In genomic region chr7:39553871-39554270, GRCm38 (mm10) we compare ENCODE assay signal across 12 mouse cellular contexts. TPM values are rescaled to one million over a fixed set of nuclear protein-coding genes. Genes with fewer than 3 reads are reported as not detected.
DNase-seq lines count a peak whose midpoint lies in the region; ATAC-seq and TF ChIP-seq lines count a peak whose summit lies in the region.
"Had no signal": no experiment of that assay in that cellular context is flagged by ENCODE, and none has a peak within 500 bp of the region (broad histone marks: within the 10 kb centered on the region; RNA-seq: fewer than 3 reads in every experiment).

No protein-coding gene starts in this region.

- dilution Hi-C loops in CH12.LX (cut with MboI; ENCODE audit: extremely low pct_ligation_motif_present, extremely low pct_unique_long_range_greater_than_20kb, low sequenced_read_pairs) = no loop called here

- no peak overlapping the region for H3K9ac ChIP-seq in lung, embryonic 14.5 days
- no peak overlapping the region; the same call in 1 of the 2 replicates for H3K9ac ChIP-seq in CH12.LX (ENCODE audit: insufficient read depth, low read depth)
- no peak overlapping the region for H3K9ac ChIP-seq in liver, embryonic 13.5 days
- H3K9ac ChIP-seq: forebrain, embryonic 15.5 days had no signal

- peaks cover 2% of the 10 kb centered on the region; the same call in 1 of the 2 replicates for H3K4me1 ChIP-seq in lung, embryonic 14.5 days (ENCODE audit: insufficient read depth)
- H3K4me1 ChIP-seq in CH12.LX (ENCODE audit: control insufficient read depth in 1 of 2, insufficient read depth in 2 of 2) = peaks cover 0 to 23% of the 10 kb centered on the region in 2 experiments; a peak in 2 of 4 replicates
- H3K4me1 ChIP-seq in liver, embryonic 13.5 days (replicated peaks) = peaks cover 17% of the 10 kb centered on the region

- H3K4me2 ChIP-seq in lung, embryonic 14.5 days = peak overlapping the region; percentile 66; the same call in 1 of the 2 replicates
- H3K4me2 ChIP-seq in CH12.LX (ENCODE audit: insufficient read depth, low read depth, poor library complexity, severe bottlenecking) = peak overlapping the region; percentile 81
- H3K4me2 ChIP-seq in liver, embryonic 13.5 days = peak overlapping the region; percentile 28; the same call in 1 of the 2 replicates

- no peaks in the 10 kb centered on the region for H3K9me3 ChIP-seq in lung, embryonic 14.5 days (ENCODE audit: low read depth, low read length)
- H3K9me3 ChIP-seq in CH12.LX (replicated peaks; ENCODE audit: low read length) = no peaks in the 10 kb centered on the region
- H3K9me3 ChIP-seq in liver, embryonic 13.5 days (replicated peaks) = no peaks in the 10 kb centered on the region
- H3K9me3 ChIP-seq: forebrain, embryonic 15.5 days had no signal

- in situ Hi-C loops in CH12.LX (cut with MboI; ENCODE audit: low pct_ligation_motif_present, low pct_unique_long_range_greater_than_20kb, low sequenced_read_pairs) = no loop called here

- TF ChIP-seq EP300 in CH12.LX (IDR thresholded peaks at IDR 0.05; ENCODE audit: low read length) = no peak

- H3K27ac ChIP-seq in gastrocnemius, adult 2 months = no peak overlapping the region; the same call in 1 of the 2 replicates
- no peak overlapping the region for H3K27ac ChIP-seq in lung, embryonic 14.5 days (ENCODE audit: low read depth)
- H3K27ac ChIP-seq in CH12.LX (ENCODE audit: insufficient read depth, low read depth) = no peak overlapping the region
- H3K27ac ChIP-seq in liver, embryonic 13.5 days = no peak overlapping the region
- H3K27ac ChIP-seq: forebrain, embryonic 15.5 days had no signal

- WGBS in lung, embryonic 14.5 days = 82% methylated on average over 4 of the region's 4 CpGs
- 74% methylated on average over 4 of the region's 4 CpGs for WGBS in liver, embryonic 13.5 days (ENCODE audit: insufficient replicate concordance)

- DNase-seq in gastrocnemius, adult 2 months = no peak
- no peak for DNase-seq in gastrocnemius, postnatal 36 days
- DNase-seq in lung, embryonic 14.5 days = no peak
- no peak for DNase-seq in lung, adult 18-20 months
- peak; percentile 12 for DNase-seq in CH12.LX (ENCODE audit: extremely low read depth)
- no peak for DNase-seq in liver, embryonic 13.5 days
- DNase-seq in cerebellum, adult 18-20 months = no peak
- DNase-seq: layer of hippocampus, postnatal 36 days; left cerebral cortex, postnatal 4 days; thymus, adult 2 months had no signal

- no peak for TF ChIP-seq RAD21 in CH12.LX (IDR thresholded peaks at IDR 0.05; ENCODE audit: low read depth, low read length)

- H3K4me3 ChIP-seq in gastrocnemius, adult 2 months = peak overlapping the region; percentile 90
- no peak overlapping the region for H3K4me3 ChIP-seq in lung, embryonic 14.5 days (ENCODE audit: low read depth, low read length)
- peak overlapping the region in 1 of 3 experiments; percentile 62 for H3K4me3 ChIP-seq in CH12.LX (replicated peaks in 1 of 3; ENCODE audit: low read depth in 2 of 3, low read length in 2 of 3, poor library complexity in 1 of 3)
- H3K4me3 ChIP-seq in liver, embryonic 13.5 days (replicated peaks) = no peak overlapping the region; the same call in 1 of the 2 replicates

- ATAC-seq in lung, embryonic 14.5 days (ENCODE audit: insufficient read depth) = no peak
- no peak for ATAC-seq in liver, embryonic 13.5 days (ENCODE audit: low read depth)
- ATAC-seq in cerebellum, adult (ENCODE audit: insufficient number of reproducible peaks, low FRiP score, low TSS enrichment) = no peak
- ATAC-seq: forebrain, embryonic 15.5 days had no signal

- no peaks in the 10 kb centered on the region for H3K27me3 ChIP-seq in lung, embryonic 14.5 days (ENCODE audit: insufficient read depth, low read length)
- H3K27me3 ChIP-seq in CH12.LX (replicated peaks) = no peaks in the 10 kb centered on the region
- no peaks in the 10 kb centered on the region for H3K27me3 ChIP-seq in liver, embryonic 13.5 days
- H3K27me3 ChIP-seq: forebrain, embryonic 15.5 days had no signal

- H3K36me3 ChIP-seq in lung, embryonic 14.5 days (ENCODE audit: insufficient read depth) = peaks cover 15% of the 10 kb centered on the region; the same call in 1 of the 2 replicates
- peaks cover 0 to 20% of the 10 kb centered on the region in 2 experiments for H3K36me3 ChIP-seq in CH12.LX (replicated peaks in 1 of 2; ENCODE audit: control insufficient read depth in 1 of 2, insufficient read depth in 1 of 2, low read length in 1 of 2)
- H3K36me3 ChIP-seq in liver, embryonic 13.5 days = peaks cover 12% of the 10 kb centered on the region

- intact Hi-C loops in gastrocnemius, adult 2 months (cut with DNase I) = loop anchor here (5.0 kb wide), 2 partner anchors 37 to 107 kb away; partner anchors contain the start of gene Zfp619
- intact Hi-C loops in gastrocnemius, postnatal 36 days (cut with DNase I) = loop anchor here (5.0 kb wide), 1 partner anchor 37 kb away; the partner anchor contains the start of gene Zfp619

- no peak for TF ChIP-seq POLR2A in CH12.LX (IDR thresholded peaks at IDR 0.05; ENCODE audit: low read depth, low read length)

- no peaks in the 10 kb centered on the region; the same call in 1 of the 2 replicates for H3K79me2 ChIP-seq in CH12.LX (replicated peaks; ENCODE audit: control insufficient read depth, extremely low read depth, insufficient read depth, poor library complexity, severe bottlenecking)

- no peak for TF ChIP-seq CTCF in gastrocnemius, adult 2 months (IDR thresholded peaks at IDR 0.05)
- no peak for TF ChIP-seq CTCF in lung, embryonic 14.5 days (IDR thresholded peaks at IDR 0.05; ENCODE audit: low read depth)
- no peak for TF ChIP-seq CTCF in CH12.LX (conservative IDR thresholded peaks at IDR 0.05 in 1 of 2, IDR thresholded peaks at IDR 0.05 in 1 of 2; ENCODE audit: low read depth in 2 of 2, low read length in 2 of 2)

TF ChIP-seq in CH12.LX, 34 proteins besides CTCF, POLR2A, EP300 and RAD21:
- TF ChIP-seq ETS1 (conservative IDR thresholded peaks at IDR 0.05; ENCODE audit: low read depth, low read length) (no peak), CHD1 (IDR thresholded peaks at IDR 0.05; ENCODE audit: low read depth, low read length) (no peak; the same call in 1 of the 2 replicates), USF2 (conservative IDR thresholded peaks at IDR 0.05; ENCODE audit: low read depth, low read length) (no peak), USF1 (IDR thresholded peaks at IDR 0.05; ENCODE audit: low read depth, low read length) (no peak), MAFK (IDR thresholded peaks at IDR 0.05; ENCODE audit: insufficient replicate concordance, low read length) (no peak), JUN (IDR thresholded peaks at IDR 0.05; ENCODE audit: insufficient read depth, low read depth, low read length) (no peak), NRF1 (IDR thresholded peaks at IDR 0.05; ENCODE audit: low read depth, low read length) (no peak), RCOR1 (conservative IDR thresholded peaks at IDR 0.05; ENCODE audit: low read depth, low read length) (no peak), MYC (IDR thresholded peaks at IDR 0.05; ENCODE audit: low read depth, low read length) (no peak), PAX5 (IDR thresholded peaks at IDR 0.05; ENCODE audit: low read length) (no peak), SIN3A (IDR thresholded peaks at IDR 0.05; ENCODE audit: low read length) (no peak), ZNF384 (IDR thresholded peaks at IDR 0.05; ENCODE audit: low read depth, low read length) (no peak), ZKSCAN1 (IDR thresholded peaks at IDR 0.05; ENCODE audit: borderline replicate concordance, low read depth, low read length) (no peak), ZMIZ1 (IDR thresholded peaks at IDR 0.05; ENCODE audit: low read depth, low read length) (no peak), HCFC1 (IDR thresholded peaks at IDR 0.05; ENCODE audit: low read depth, low read length) (no peak)

RNA-seq across cellular contexts. Expression of gene Zfp619, which starts 36.3 kb away (rescaled TPM):
- total RNA-seq in gastrocnemius, adult 2 months (2021) = 1 to 10 TPM; 1.2 to 1.5 TPM
- total RNA-seq in gastrocnemius, postnatal 36 days (2021) = 1 to 10 TPM in 1 of 2 experiments, under 1 TPM in 1; 0.94 to 1.3 TPM
- 3.0 and 4.1 TPM in 2 replicates for polyA plus RNA-seq in lung, embryonic 14.5 days (2014; fragmentation: Nextera tagmentation; extraction: Ambion mirVana)
- total RNA-seq in CH12.LX (2012; rRNA removed) (0.64 and 0.67 TPM in 2 replicates), CH12.LX (2014; rRNA removed) (1.3 and 1.4 TPM in 2 replicates)
- polyA plus RNA-seq in CH12.LX (2012; ENCODE audit: insufficient read length, low read depth) = 1.00 and 1.1 TPM in 2 replicates
- polyA plus RNA-seq in liver, embryonic 13.5 days (2015; fragmentation: Nextera tagmentation; extraction: Ambion mirVana) = 0.18 and 0.23 TPM in 2 replicates

Comparison
In these comparisons a context has a peak if more than half of its experiments do, and no peak if none do; other contexts are left out.
1. H3K4me2 ChIP-seq: peak in every context shown above with its lines; median percentile 81 in CH12.LX; 66 in lung, embryonic 14.5 days; 28 in liver, embryonic 13.5 days.